In genomic region chr14:25316491-25316890, GRCm38 (mm10) we compare ENCODE assay signal across 22 mouse cellular contexts.
DNase-seq lines count a peak whose midpoint lies in the region; ATAC-seq and TF ChIP-seq lines count a peak whose summit lies in the region.
"Had no signal": no experiment of that assay in that cellular context is flagged by ENCODE, and none has a peak within 500 bp of the region (broad histone marks: within the 10 kb centered on the region; RNA-seq: fewer than 3 reads in every experiment).

No protein-coding gene starts in this region.

- ATAC-seq in hindbrain, embryonic 13.5 days (ENCODE audit: low FRiP score): no peak
- ATAC-seq in hindbrain, embryonic 11.5 days (ENCODE audit: low FRiP score): no peak
- ATAC-seq in forebrain, embryonic 11.5 days (replicated peaks; ENCODE audit: low FRiP score): no peak
- no peak for ATAC-seq in midbrain, embryonic 11.5 days (ENCODE audit: low FRiP score)
- no peak for ATAC-seq in intestine, postnatal 0 days
- ATAC-seq: CD4-positive, CD25-positive, alpha-beta regulatory T cell, adult 4 months; hindbrain, postnatal 0 days; liver, postnatal 0 days; Patski had no signal

- DNase-seq in heart, adult 11 months: peak; percentile 95
- no peak for DNase-seq in heart, postnatal 25 days (ENCODE audit: low spot score)
- DNase-seq in hindbrain, embryonic 11.5 days (ENCODE audit: low spot score): no peak
- no peak for DNase-seq in forebrain, embryonic 11.5 days (ENCODE audit: low spot score)
- DNase-seq in midbrain, embryonic 11.5 days (ENCODE audit: low spot score, missing footprints): peak; percentile 87
- DNase-seq in gastrocnemius, adult 18-20 months (ENCODE audit: low spot score): no peak
- DNase-seq: adrenal gland, adult 8-10 months; cerebellum, adult 9-10 months; gastrocnemius, postnatal 14 days; kidney, adult 18-20 months; kidney, postnatal 10 days; liver, postnatal 0 days; lung, postnatal 10 days; right cerebral cortex, postnatal 25 days had no signal

- no peak overlapping the region for H3K4me3 ChIP-seq in hindbrain, embryonic 13.5 days
- no peak overlapping the region for H3K4me3 ChIP-seq in hindbrain, embryonic 11.5 days (ENCODE audit: low read depth, low read length)
- no peak overlapping the region for H3K4me3 ChIP-seq in forebrain, embryonic 11.5 days (ENCODE audit: low read depth, low read length)
- H3K4me3 ChIP-seq in midbrain, embryonic 11.5 days (ENCODE audit: low read depth, low read length): no peak overlapping the region
- no peak overlapping the region for H3K4me3 ChIP-seq in intestine, postnatal 0 days (ENCODE audit: low read depth, low read length)
- H3K4me3 ChIP-seq: heart, embryonic 15.5 days; left cerebral cortex, adult 2 months; limb, embryonic 10.5 days had no signal

- intact Hi-C loops in heart, postnatal 25 days (cut with DNase I): no loop called here

- 0 out of 2 replicates have a peak, but pooled peaks cover 5% of the 10 kb centered on the region for H3K27me3 ChIP-seq in hindbrain, embryonic 13.5 days
- peaks cover 2% of the 10 kb centered on the region; the same call in 1 of the 2 replicates for H3K27me3 ChIP-seq in hindbrain, embryonic 11.5 days (ENCODE audit: control insufficient read depth, insufficient read depth, low read length)
- H3K27me3 ChIP-seq in forebrain, embryonic 11.5 days (ENCODE audit: control insufficient read depth, insufficient read depth, low read length): no peaks in the 10 kb centered on the region
- no peaks in the 10 kb centered on the region for H3K27me3 ChIP-seq in midbrain, embryonic 11.5 days (ENCODE audit: control insufficient read depth, insufficient read depth, low read length)
- H3K27me3 ChIP-seq in intestine, postnatal 0 days (replicated peaks; ENCODE audit: control insufficient read depth, insufficient read depth, low read length): no peaks in the 10 kb centered on the region
- H3K27me3 ChIP-seq: heart, embryonic 15.5 days; Patski had no signal

- H3K9ac ChIP-seq in hindbrain, embryonic 13.5 days: no peak overlapping the region
- no peak overlapping the region for H3K9ac ChIP-seq in hindbrain, embryonic 11.5 days (ENCODE audit: low read depth, low read length)
- no peak overlapping the region for H3K9ac ChIP-seq in forebrain, embryonic 11.5 days (ENCODE audit: low read length)
- H3K9ac ChIP-seq in midbrain, embryonic 11.5 days (ENCODE audit: low read length): no peak overlapping the region
- no peak overlapping the region for H3K9ac ChIP-seq in intestine, postnatal 0 days (ENCODE audit: low read depth, low read length)
- H3K9ac ChIP-seq: heart, embryonic 15.5 days; liver, postnatal 0 days had no signal

- H3K9me3 ChIP-seq in hindbrain, embryonic 13.5 days: no peaks in the 10 kb centered on the region
- H3K9me3 ChIP-seq in hindbrain, embryonic 11.5 days (ENCODE audit: control insufficient read depth, low read length): no peaks in the 10 kb centered on the region
- H3K9me3 ChIP-seq in forebrain, embryonic 11.5 days (ENCODE audit: control insufficient read depth, low read length): no peaks in the 10 kb centered on the region
- H3K9me3 ChIP-seq in midbrain, embryonic 11.5 days (ENCODE audit: control insufficient read depth, low read length): no peaks in the 10 kb centered on the region
- H3K9me3 ChIP-seq in intestine, postnatal 0 days (ENCODE audit: control insufficient read depth): no peaks in the 10 kb centered on the region
- H3K9me3 ChIP-seq: heart, embryonic 15.5 days; limb, embryonic 10.5 days had no signal

- peak overlapping the region; percentile 91; the same call in 1 of the 2 replicates for H3K27ac ChIP-seq in hindbrain, embryonic 13.5 days
- H3K27ac ChIP-seq in hindbrain, embryonic 11.5 days (ENCODE audit: low read depth, low read length): no peak overlapping the region
- H3K27ac ChIP-seq in forebrain, embryonic 11.5 days (ENCODE audit: low read depth, low read length): peak overlapping the region; percentile 96
- H3K27ac ChIP-seq in midbrain, embryonic 11.5 days (ENCODE audit: low read depth, low read length): peak overlapping the region; percentile 99; the same call in 1 of the 2 replicates
- no peak overlapping the region for H3K27ac ChIP-seq in intestine, postnatal 0 days (ENCODE audit: low read depth, low read length)
- H3K27ac ChIP-seq: heart, embryonic 15.5 days; left cerebral cortex, adult 2 months had no signal

- TF ChIP-seq CTCF in intestine, postnatal 0 days (IDR thresholded peaks at IDR 0.05; ENCODE audit: low read depth): no peak

- WGBS in hindbrain, embryonic 13.5 days: 96% methylated on average over 5 of the region's 5 CpGs
- WGBS in hindbrain, embryonic 11.5 days: 94% methylated on average over 5 of the region's 5 CpGs
- WGBS in forebrain, embryonic 11.5 days: 95% methylated on average over 5 of the region's 5 CpGs
- 98% methylated on average over 5 of the region's 5 CpGs for WGBS in midbrain, embryonic 11.5 days
- WGBS in intestine, postnatal 0 days: 95% methylated on average over 5 of the region's 5 CpGs

- no peak overlapping the region for H3K4me2 ChIP-seq in hindbrain, embryonic 13.5 days
- no peak overlapping the region for H3K4me2 ChIP-seq in hindbrain, embryonic 11.5 days (replicated peaks; ENCODE audit: low read depth, low read length)
- no peak overlapping the region for H3K4me2 ChIP-seq in forebrain, embryonic 11.5 days (ENCODE audit: low read depth, low read length, severe bottlenecking)
- no peak overlapping the region for H3K4me2 ChIP-seq in midbrain, embryonic 11.5 days
- no peak overlapping the region for H3K4me2 ChIP-seq in intestine, postnatal 0 days (replicated peaks; ENCODE audit: low read depth)
- H3K4me2 ChIP-seq: heart, embryonic 15.5 days had no signal

- peaks cover 55% of the 10 kb centered on the region for H3K4me1 ChIP-seq in hindbrain, embryonic 13.5 days (replicated peaks)
- peaks cover 15% of the 10 kb centered on the region for H3K4me1 ChIP-seq in hindbrain, embryonic 11.5 days (replicated peaks; ENCODE audit: control insufficient read depth, insufficient read depth, low read length)
- peaks cover 27% of the 10 kb centered on the region for H3K4me1 ChIP-seq in forebrain, embryonic 11.5 days (replicated peaks; ENCODE audit: control insufficient read depth, insufficient read depth, low read length)
- peaks cover 37% of the 10 kb centered on the region for H3K4me1 ChIP-seq in midbrain, embryonic 11.5 days (ENCODE audit: control insufficient read depth, insufficient read depth, low read length)
- peaks cover 6% of the 10 kb centered on the region for H3K4me1 ChIP-seq in intestine, postnatal 0 days (replicated peaks; ENCODE audit: control insufficient read depth, insufficient read depth, low read length)

- H3K36me3 ChIP-seq in hindbrain, embryonic 13.5 days: no peaks in the 10 kb centered on the region
- no peaks in the 10 kb centered on the region for H3K36me3 ChIP-seq in hindbrain, embryonic 11.5 days (ENCODE audit: control insufficient read depth, insufficient read depth, low read length)
- H3K36me3 ChIP-seq in forebrain, embryonic 11.5 days (ENCODE audit: control insufficient read depth, insufficient read depth, low read length): no peaks in the 10 kb centered on the region
- no peaks in the 10 kb centered on the region for H3K36me3 ChIP-seq in midbrain, embryonic 11.5 days (ENCODE audit: control insufficient read depth, insufficient read depth, low read length)
- H3K36me3 ChIP-seq in intestine, postnatal 0 days (ENCODE audit: control insufficient read depth, insufficient read depth): no peaks in the 10 kb centered on the region
- H3K36me3 ChIP-seq: heart, embryonic 15.5 days; limb, embryonic 10.5 days had no signal

Comparison
In these comparisons a context has a peak if more than half of its experiments do, and no peak if none do; other contexts are left out.
1. DNase-seq: peak in heart, adult 11 months (single experiment) and midbrain, embryonic 11.5 days (single experiment); none in heart, postnatal 25 days (single experiment), hindbrain, embryonic 11.5 days (single experiment), forebrain, embryonic 11.5 days (single experiment) and gastrocnemius, adult 18-20 months (single experiment).
2. H3K27ac ChIP-seq: peak in hindbrain, embryonic 13.5 days (single experiment), forebrain, embryonic 11.5 days (single experiment) and midbrain, embryonic 11.5 days (single experiment); none in hindbrain, embryonic 11.5 days (single experiment) and intestine, postnatal 0 days (single experiment).